ENCODE assay signal across 8 mouse cellular contexts in the genomic region with DNA sequence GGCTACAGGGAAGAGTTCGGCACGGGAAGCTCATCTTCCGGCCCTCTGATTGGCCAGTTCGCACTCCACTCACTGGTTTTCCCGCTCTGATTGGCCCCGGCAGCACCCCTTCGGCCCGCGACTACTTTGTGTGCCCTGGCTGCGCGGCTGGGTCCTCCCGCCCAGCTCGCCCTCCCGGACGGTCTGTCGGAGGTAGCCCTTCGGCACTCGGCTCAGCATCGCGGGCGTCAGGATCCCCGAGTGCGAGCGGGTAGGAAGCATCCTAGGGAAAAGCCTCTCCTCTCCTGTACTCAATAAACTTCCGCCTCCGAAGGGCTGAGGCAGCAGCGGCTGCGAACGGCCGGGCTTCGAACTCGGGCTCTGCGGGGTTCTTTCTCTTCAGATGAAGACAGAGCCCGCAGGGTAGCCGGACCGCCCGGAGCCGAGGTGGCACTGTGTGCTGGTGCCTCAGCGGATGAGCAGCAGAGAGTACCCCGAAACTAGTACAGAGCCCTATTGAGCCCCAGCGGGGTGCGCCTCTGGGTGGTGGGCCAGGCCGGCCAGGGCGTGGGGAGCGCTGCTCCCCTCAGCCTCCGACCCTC. TPM values are rescaled to one million over a fixed set of nuclear protein-coding genes. Genes with fewer than 3 reads are reported as not detected.
DNase-seq lines count a peak whose midpoint lies in the region; ATAC-seq lines count a peak whose summit lies in the region.

TSS of gene Fut8 (plus strand) at position 176 of the 581 bp plus-strand sequence.

- no peaks in the 10 kb centered on the region for H3K9me3 ChIP-seq in hindbrain, embryonic 14.5 days (ENCODE audit: control insufficient read depth, low read length)

- peak within 1 kb of the TSS; percentile 98 for H3K27ac ChIP-seq in hindbrain, embryonic 14.5 days

- H3K9ac ChIP-seq in hindbrain, embryonic 14.5 days: peak within 1 kb of the TSS; percentile 89

- peak within 1 kb of the TSS; percentile 67 for H3K4me2 ChIP-seq in hindbrain, embryonic 14.5 days (replicated peaks)

- H3K4me1 ChIP-seq in hindbrain, embryonic 14.5 days (replicated peaks; ENCODE audit: control insufficient read depth, insufficient read depth, low read length): peaks cover 4% of the 10 kb centered on the region; the same call in 1 of the 2 replicates

- no peaks in the 10 kb centered on the region for H3K36me3 ChIP-seq in hindbrain, embryonic 14.5 days (replicated peaks; ENCODE audit: control insufficient read depth, insufficient read depth)

- H3K27me3 ChIP-seq in hindbrain, embryonic 14.5 days (ENCODE audit: control insufficient read depth, insufficient read depth, low read length): no peaks in the 10 kb centered on the region

- WGBS in hindbrain, embryonic 14.5 days: under 1% methylated on average over 44 of the region's 46 CpGs

- peak; percentile 77 for ATAC-seq in hindbrain, embryonic 14.5 days (ENCODE audit: low FRiP score)

- peak; percentile 93 for DNase-seq in NIH3T3 (ENCODE audit: low read depth)
- peak; percentile 92 to 93 for DNase-seq in cerebellum, postnatal 10 days
- peak; percentile 76 to 83 for DNase-seq in frontal cortex, postnatal 14 days (ENCODE audit: low spot score in 2 of 2)
- peak; percentile 79 for DNase-seq in hindbrain, embryonic 14.5 days (ENCODE audit: low spot score)
- peak; percentile 87 to 89 for DNase-seq in layer of hippocampus, postnatal 36 days
- DNase-seq in lung, postnatal 36 days: peak; percentile 95
- DNase-seq in retina, postnatal 1 day: peak; percentile 94
- peak; percentile 83 to 84 for DNase-seq in urinary bladder, adult 18-20 months (ENCODE audit: low spot score in 2 of 2)

- H3K4me3 ChIP-seq in hindbrain, embryonic 14.5 days (replicated peaks; ENCODE audit: low read length): peak within 1 kb of the TSS; percentile 92

RNA-seq across cellular contexts. Expression of gene Fut8, which starts in this region (rescaled TPM):
- 62.2 and 74.7 TPM in 2 replicates for polyA plus RNA-seq in hindbrain, embryonic 14.5 days (2014; fragmentation: Nextera tagmentation; extraction: Ambion mirVana)
- total RNA-seq in layer of hippocampus, postnatal 36 days (2021): 10 to 100 TPM; 79.0 to 79.3 TPM

Comparison
In these comparisons a context has a peak if more than half of its experiments do, and no peak if none do; other contexts are left out.
1. Peak in every context shown above with its lines: DNase-seq, ATAC-seq, H3K4me3 ChIP-seq and H3K27ac ChIP-seq.